Mouse (Mus musculus) liver (tissue): ENCODE measurements around the gene Veph1.
A peak's percentile ranks its signal among the peaks of the same experiment; 100 is the strongest.

ENCODE experiments used
- DNase-seq: peaks from one replicate; pipeline ENCODE4 v3.0.0-alpha.2; 2020; ENCODE audit warnings: mixed read lengths

The Veph1 gene

GRCm38 (mm10) chr3:66220554-66221242 lies 75.9 kb downstream of the Veph1 start:
- peak; percentile 17 for DNase-seq

GRCm38 (mm10) chr3:66219655-66220191 lies 76.9 kb downstream of the Veph1 start, which contains the start of gene Ptx3:
Gene Ptx3, plus strand, starts transcription at chr3:66219910.
- peak; percentile 6 for DNase-seq

GRCm38 (mm10) chr3:66215759-66216158 lies 80.9 kb downstream of the Veph1 start:
- DNase-seq = no peak

- DNase-seq = no peak
These were observed 83.1 kb downstream of the Veph1 start for GRCm38 (mm10) chr3:66213524-66213923.

- no peak for DNase-seq
These were observed 87.6 kb downstream of the Veph1 start for GRCm38 (mm10) chr3:66208836-66209573.

GRCm38 (mm10) chr3:66193910-66194562 lies 102.6 kb downstream of the Veph1 start:
- no peak for DNase-seq

GRCm38 (mm10) chr3:66179647-66180046 lies 117.0 kb downstream of the Veph1 start:
- no peak for DNase-seq

- DNase-seq = no peak
These were observed 123.7 kb downstream of the Veph1 start for GRCm38 (mm10) chr3:66172907-66173306.

GRCm38 (mm10) chr3:66169873-66170538 lies 126.6 kb downstream of the Veph1 start:
- DNase-seq = no peak

- no peak for DNase-seq
These were observed 129.9 kb downstream of the Veph1 start for GRCm38 (mm10) chr3:66166606-66167290.

- no peak for DNase-seq
These were observed 131.6 kb downstream of the Veph1 start for GRCm38 (mm10) chr3:66165026-66165425.

- no peak for DNase-seq
These were observed 132.1 kb downstream of the Veph1 start for GRCm38 (mm10) chr3:66164585-66164984.

GRCm38 (mm10) chr3:66162612-66163011 lies 134.0 kb downstream of the Veph1 start:
- DNase-seq = no peak

- DNase-seq = no peak
These were observed 138.7 kb downstream of the Veph1 start for GRCm38 (mm10) chr3:66157947-66158346.

GRCm38 (mm10) chr3:66137601-66138000 lies 159.0 kb downstream of the Veph1 start:
- DNase-seq = no peak

GRCm38 (mm10) chr3:66131264-66131950 lies 165.2 kb downstream of the Veph1 start:
- no peak for DNase-seq

GRCm38 (mm10) chr3:66129689-66130088 lies 166.9 kb downstream of the Veph1 start:
- no peak for DNase-seq

GRCm38 (mm10) chr3:66105493-66105892 lies 191.1 kb downstream of the Veph1 start:
- DNase-seq = no peak

GRCm38 (mm10) chr3:66102599-66102932 lies 194.1 kb downstream of the Veph1 start:
- no peak for DNase-seq

GRCm38 (mm10) chr3:66101809-66102598 lies 194.6 kb downstream of the Veph1 start:
- DNase-seq = no peak

GRCm38 (mm10) chr3:66101074-66101473 lies 195.6 kb downstream of the Veph1 start:
- DNase-seq = no peak
